8 mouse cellular contexts compared by ENCODE assay signal in genomic region chr2:178101957-178102356, GRCm38 (mm10). TPM values are rescaled to one million over a fixed set of nuclear protein-coding genes. Genes with fewer than 3 reads are reported as not detected.
DNase-seq lines count a peak whose midpoint lies in the region; ATAC-seq and TF ChIP-seq lines count a peak whose summit lies in the region.

No protein-coding gene starts in this region.

- H3K9ac ChIP-seq in liver, postnatal 0 days (replicated peaks), result no peak overlapping the region
- no peak overlapping the region for H3K9ac ChIP-seq in neural tube, embryonic 15.5 days (replicated peaks)

- no peaks in the 10 kb centered on the region for H3K27me3 ChIP-seq in liver, postnatal 0 days (ENCODE audit: insufficient read depth, low read length)
- H3K27me3 ChIP-seq in neural tube, embryonic 15.5 days (replicated peaks), result no peaks in the 10 kb centered on the region

- no peak overlapping the region for H3K4me2 ChIP-seq in liver, postnatal 0 days (ENCODE audit: low read depth, low read length)
- H3K4me2 ChIP-seq in neural tube, embryonic 15.5 days, result no peak overlapping the region

- no peak for TF ChIP-seq EP300 in liver, postnatal 0 days (IDR thresholded peaks at IDR 0.05; ENCODE audit: low read depth)

- intact Hi-C loops in heart, postnatal 14 days (cut with DNase I), result no loop called here
- intact Hi-C loops in gastrocnemius, postnatal 14 days (cut with DNase I; ENCODE audit: low total_unique reads), result no loop called here

- 8% methylated on average over 7 of the region's 7 CpGs for WGBS in liver, postnatal 0 days (ENCODE audit: insufficient replicate concordance)
- WGBS in neural tube, embryonic 15.5 days, result 16% methylated on average over 7 of the region's 7 CpGs

- peak; percentile 14 for DNase-seq in CD4-positive helper T cell, adult 2 months (ENCODE audit: low read depth, low spot score)
- DNase-seq in adipocyte (ENCODE audit: low spot score), result peak; percentile 56
- peak; percentile 58 for DNase-seq in embryo, embryonic 9.5 days (ENCODE audit: extremely low spot score)
- peak; percentile 22 to 64 for DNase-seq in heart, postnatal 14 days
- peak; percentile 38 to 53 for DNase-seq in kidney, postnatal 25 days
- peak; percentile 35 for DNase-seq in liver, postnatal 0 days
- DNase-seq in gastrocnemius, postnatal 14 days, result no peak

- no peaks in the 10 kb centered on the region for H3K4me1 ChIP-seq in liver, postnatal 0 days (ENCODE audit: insufficient read depth)
- H3K4me1 ChIP-seq in neural tube, embryonic 15.5 days, result no peaks in the 10 kb centered on the region

- ATAC-seq in liver, postnatal 0 days, result no peak
- ATAC-seq in neural tube, embryonic 15.5 days (ENCODE audit: low FRiP score), result peak; percentile 84

- no peaks in the 10 kb centered on the region for H3K36me3 ChIP-seq in liver, postnatal 0 days (replicated peaks; ENCODE audit: insufficient read depth, low read length)
- H3K36me3 ChIP-seq in neural tube, embryonic 15.5 days, result no peaks in the 10 kb centered on the region

- peak; percentile 60 for TF ChIP-seq CTCF in liver, postnatal 0 days (IDR thresholded peaks at IDR 0.05; ENCODE audit: low read depth)

- no peak overlapping the region for H3K27ac ChIP-seq in liver, postnatal 0 days (ENCODE audit: low read depth)
- H3K27ac ChIP-seq in neural tube, embryonic 15.5 days (replicated peaks), result no peak overlapping the region

- no peak overlapping the region for H3K4me3 ChIP-seq in liver, postnatal 0 days (ENCODE audit: low read depth, low read length)
- no peak overlapping the region for H3K4me3 ChIP-seq in neural tube, embryonic 15.5 days (replicated peaks)

- H3K9me3 ChIP-seq in liver, postnatal 0 days (ENCODE audit: low read length), result no peaks in the 10 kb centered on the region
- no peaks in the 10 kb centered on the region for H3K9me3 ChIP-seq in neural tube, embryonic 15.5 days (replicated peaks)

RNA-seq across cellular contexts. Expression of gene Phactr3, which starts 16.8 kb away (rescaled TPM):
- 1 to 10 TPM; 1.2 to 1.4 TPM for total RNA-seq in heart, postnatal 14 days (2021)
- polyA plus RNA-seq in liver, postnatal 0 days (2015; fragmentation: Nextera tagmentation; extraction: Ambion mirVana), result not detected in 2 replicates
- 47.1 and 57.2 TPM in 2 replicates for polyA plus RNA-seq in neural tube, embryonic 15.5 days (2015; fragmentation: Nextera tagmentation; extraction: Ambion mirVana)
- under 1 TPM in 1 of 2 experiments, not detected in 1; 0.10 TPM for total RNA-seq in gastrocnemius, postnatal 14 days (2021)

RNA-seq across cellular contexts. Expression of gene Zfp931, which starts 23.7 kb away (rescaled TPM):
- 10 to 100 TPM; 10.8 to 12.4 TPM for total RNA-seq in heart, postnatal 14 days (2021)
- 2.9 TPM in 2 replicates for polyA plus RNA-seq in liver, postnatal 0 days (2015; fragmentation: Nextera tagmentation; extraction: Ambion mirVana)
- polyA plus RNA-seq in neural tube, embryonic 15.5 days (2015; fragmentation: Nextera tagmentation; extraction: Ambion mirVana), result 17.0 and 18.4 TPM in 2 replicates
- 1 to 10 TPM; 5.7 to 5.8 TPM for total RNA-seq in gastrocnemius, postnatal 14 days (2021)
